Mouse (Mus musculus) heart, adult 2 months (tissue): Measurements from ENCODE around the gene Tekt4. TPM values are rescaled to one million over a fixed set of nuclear protein-coding genes. Genes with fewer than 3 reads are reported as not detected.

Source experiments
- DNase-seq, 2 experiments: peaks; one replicate each; pipeline ENCODE4 v3.0.0; 2021
- H3K27ac ChIP-seq: fragments of 200-600 bp; 2 replicates; pipeline ENCODE4 v1.8.1; 2022
- H3K27me3 ChIP-seq: fragments of 200-500 bp; 2 replicates; pipeline ENCODE4 v1.6.1; 2012; ENCODE audit warnings: mild to moderate bottlenecking, low read length, inconsistent platforms, mixed read lengths; ENCODE audit not compliant: control insufficient read depth, insufficient read depth
- H3K36me3 ChIP-seq: fragments of 200-500 bp; 2 replicates; pipeline ENCODE4 v1.6.1; 2012; ENCODE audit warnings: low read length, inconsistent platforms; ENCODE audit not compliant: control insufficient read depth, insufficient read depth
- H3K4me1 ChIP-seq: fragments of 200-500 bp; 2 replicates; pipeline ENCODE4 v1.6.1; 2011; ENCODE audit warnings: low read length; ENCODE audit not compliant: control insufficient read depth, insufficient read depth
- H3K4me3 ChIP-seq: fragments of 200-600 bp; 2 replicates; pipeline ENCODE4 v1.8.1; 2022
- H3K79me2 ChIP-seq: fragments of 200-500 bp; replicated peaks from 2 replicates; pipeline ENCODE4 v1.6.1; 2012; ENCODE audit warnings: mild to moderate bottlenecking, inconsistent platforms, low read length, moderate library complexity, mixed read lengths; ENCODE audit not compliant: control insufficient read depth, insufficient read depth
- H3K9ac ChIP-seq: fragments of 200-500 bp; 2 replicates; pipeline ENCODE4 v1.6.1; 2012; ENCODE audit warnings: low read depth, mild to moderate bottlenecking, control low read depth, inconsistent platforms, low read length, mixed read lengths
- CTCF ChIP-seq: fragments of 200-600 bp; IDR thresholded peaks from 2 replicates; pipeline ENCODE4 v1.8.1; 2022; ENCODE audit warnings: antibody characterized with exemption, mild to moderate bottlenecking, moderate library complexity
- EP300 ChIP-seq: fragments of 200-500 bp; IDR thresholded peaks from 2 replicates; pipeline ENCODE4 v1.6.1; 2011; ENCODE audit warnings: low read depth, low read length, control low read depth; ENCODE audit not compliant: insufficient read depth
- POLR2A ChIP-seq: fragments of 200-500 bp; IDR thresholded peaks from 2 replicates; pipeline ENCODE4 v1.6.1; 2011; ENCODE audit warnings: mild to moderate bottlenecking, low read depth, low read length, control low read depth; ENCODE audit not compliant: insufficient read depth
- whole genome bisulfite sequencing: fragments of 180-500 bp; shearing (Covaris S2); methylation state at CpG from one replicate; pipeline ENCODE4 v1.1.7; 2018; 5-methylcytosine and 5-hydroxymethylcytosine counted together
- intact Hi-C: fragments of 180-260 bp; cut with DNase I; formaldehyde crosslinking; loops from one replicate; pipeline ENCODE4 v1.15.1; 2025
- polyA plus RNA-seq: library from polyadenylated mRNA; depleted of rRNA; stranded (reverse); fragments of >200 nt; gene quantifications from 2 replicates; pipeline ENCODE4 v1.2.3, GENCODE M21; 2012
- total RNA-seq, 2 experiments: library from RNA; stranded (reverse); gene quantifications; 2 replicates each; pipeline ENCODE4 v1.2.3; 2021

The Tekt4 gene
- total and polyA plus RNA-seq, 3 experiments = 1.2 TPM; not detected in 2

DNA sequence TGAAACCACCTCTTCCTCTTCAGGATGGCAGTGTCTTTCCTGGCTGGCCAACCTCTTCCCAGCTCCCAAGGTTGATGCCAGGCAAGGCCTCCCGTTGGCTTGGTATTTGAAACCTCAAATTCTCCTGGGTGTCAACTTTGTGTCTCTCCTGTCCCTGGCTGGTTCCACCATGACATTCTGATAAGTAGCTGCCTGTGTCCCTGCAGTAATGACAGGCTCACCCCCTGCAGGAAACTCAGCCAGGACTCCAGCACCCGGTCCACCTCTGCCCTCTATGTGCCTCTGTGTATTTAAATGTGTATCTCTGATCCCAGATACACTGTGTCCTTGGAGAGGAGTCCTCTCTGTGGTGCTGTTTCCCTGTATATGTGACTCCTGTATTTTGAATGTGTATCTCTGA is 11.8 kb downstream of the Tekt4 start:
- Histone ChIP-seq H3K4me3 (no peak overlapping the region), H3K27ac (no peak overlapping the region), H3K4me1 (no peaks in the 10 kb centered on the region), H3K79me2 (no peaks in the 10 kb centered on the region), H3K9ac (no peak overlapping the region), H3K36me3 (no peaks in the 10 kb centered on the region), H3K27me3 (no peaks in the 10 kb centered on the region)
- 42% methylated on average over 2 of the region's 2 CpGs for WGBS
- intact Hi-C loops = no loop called here
- DNase-seq = no peak
- TF ChIP-seq CTCF = no peak
- TF ChIP-seq EP300 = no peak
- no peak for TF ChIP-seq POLR2A

DNA sequence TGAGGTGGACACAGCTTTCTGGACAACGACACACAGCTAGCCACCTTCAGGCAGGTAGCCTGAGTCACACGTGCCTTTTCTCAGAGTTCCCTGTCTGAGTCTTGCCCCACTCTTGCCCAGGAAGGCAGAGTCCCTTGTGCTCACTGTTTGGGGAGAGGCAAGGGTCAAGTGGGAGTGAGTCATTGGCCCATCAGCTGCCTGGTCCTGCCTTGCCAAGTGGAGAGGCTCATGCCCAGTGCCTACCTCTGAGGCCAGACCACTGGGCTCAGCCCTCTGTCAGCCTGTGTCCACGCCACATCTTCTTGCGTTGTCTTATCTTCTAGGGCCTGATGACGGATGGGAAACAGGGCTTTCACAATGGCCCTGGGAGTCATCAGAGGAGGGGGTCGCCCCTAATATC is 13.4 kb downstream of the Tekt4 start:
- TF ChIP-seq POLR2A (no peak), EP300 (peak; percentile 46; the same call in 1 of the 2 replicates)
- intact Hi-C loops = no loop called here
- Histone ChIP-seq H3K27ac (no peak overlapping the region), H3K4me1 (no peaks in the 10 kb centered on the region), H3K27me3 (no peaks in the 10 kb centered on the region), H3K4me3 (no peak overlapping the region), H3K9ac (no peak overlapping the region), H3K36me3 (no peaks in the 10 kb centered on the region), H3K79me2 (no peaks in the 10 kb centered on the region)
- DNase-seq = peak in 1 of 2 experiments; percentile 32
- WGBS = 17% methylated on average over 6 of the region's 6 CpGs

GRCm38 (mm10) chr17:25468301-25468700 is 13.9 kb downstream of the Tekt4 start:
- no peak overlapping the region for H3K9ac ChIP-seq
- no peak overlapping the region for H3K4me3 ChIP-seq
- intact Hi-C loops = no loop called here
- H3K79me2 ChIP-seq = no peaks in the 10 kb centered on the region
- peak in 1 of 2 experiments; percentile 23 for DNase-seq
- H3K27ac ChIP-seq = no peak overlapping the region
- no peaks in the 10 kb centered on the region for H3K4me1 ChIP-seq
- no peaks in the 10 kb centered on the region for H3K36me3 ChIP-seq
- no peaks in the 10 kb centered on the region for H3K27me3 ChIP-seq
- WGBS = 43% methylated on average over 6 of the region's 6 CpGs
- TF ChIP-seq POLR2A (no peak), EP300 (no peak), CTCF (no peak)

DNA sequence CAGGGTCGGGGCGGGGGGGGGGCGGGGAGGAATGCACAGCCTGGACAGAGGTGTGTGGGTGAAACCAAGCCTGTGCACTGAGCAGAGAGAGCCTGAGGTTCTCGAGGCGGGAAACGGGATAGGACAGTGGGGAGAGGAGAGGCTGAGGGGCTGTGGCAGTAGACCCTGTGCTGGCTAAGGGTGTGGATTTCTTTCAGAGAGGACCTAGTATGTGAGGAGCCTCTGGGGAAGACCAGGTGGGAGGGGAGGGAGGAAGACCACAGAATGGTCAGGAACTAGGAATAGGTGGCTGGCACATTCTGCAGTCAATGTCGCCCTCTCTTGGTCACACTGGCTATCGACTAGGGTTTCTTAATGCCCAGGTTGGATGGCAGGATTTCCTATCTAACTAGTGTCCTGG is 15.4 kb downstream of the Tekt4 start:
- peak; percentile 41 to 64 for DNase-seq
- H3K9ac ChIP-seq = no peak overlapping the region
- H3K36me3 ChIP-seq = no peaks in the 10 kb centered on the region
- H3K4me1 ChIP-seq = no peaks in the 10 kb centered on the region
- WGBS = 20% methylated on average over 7 of the region's 8 CpGs
- peak; percentile 81 for TF ChIP-seq CTCF
- peak; percentile 83 for TF ChIP-seq EP300
- no peak for TF ChIP-seq POLR2A
- intact Hi-C loops = loop anchor here (1.0 kb wide), 2 partner anchors 71 to 135 kb away; no protein-coding TSS in a partner anchor
- no peak overlapping the region for H3K4me3 ChIP-seq
- no peaks in the 10 kb centered on the region for H3K79me2 ChIP-seq
- no peaks in the 10 kb centered on the region for H3K27me3 ChIP-seq
- no peak overlapping the region for H3K27ac ChIP-seq

- no peaks in the 10 kb centered on the region for H3K27me3 ChIP-seq
- no peak for TF ChIP-seq POLR2A
- no peak for TF ChIP-seq EP300
- no peak for TF ChIP-seq CTCF
- no peak overlapping the region for H3K27ac ChIP-seq
- 35% methylated on average over 8 of the region's 8 CpGs for WGBS
- no peaks in the 10 kb centered on the region for H3K79me2 ChIP-seq
- no peaks in the 10 kb centered on the region for H3K4me1 ChIP-seq
- H3K4me3 ChIP-seq = no peak overlapping the region
- no peaks in the 10 kb centered on the region for H3K36me3 ChIP-seq
- H3K9ac ChIP-seq = no peak overlapping the region
- DNase-seq = peak in 1 of 2 experiments; percentile 23
- intact Hi-C loops = no loop called here
Measured at GRCm38 (mm10) chr17:25471418-25471817, 17.0 kb downstream of the Tekt4 start.

DNA sequence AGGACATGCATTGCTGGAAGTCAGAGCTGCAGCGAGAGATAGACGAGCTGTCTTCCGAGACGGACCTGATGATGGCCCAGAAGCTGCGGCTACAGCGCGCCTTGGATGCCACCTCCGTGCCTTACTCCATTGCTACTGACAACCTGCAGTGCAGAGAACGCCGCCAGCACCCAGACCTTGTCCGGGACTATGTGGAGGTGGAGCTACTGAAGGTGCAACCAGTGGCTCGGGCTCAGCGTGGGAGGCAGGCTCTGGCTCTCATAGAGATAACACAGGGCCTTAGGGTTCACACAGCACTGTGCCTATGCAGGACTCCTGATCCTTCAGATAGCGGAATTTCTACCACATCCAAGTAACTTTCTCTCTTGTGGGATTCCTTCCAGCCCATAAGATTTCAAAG is 17.6 kb downstream of the Tekt4 start:
- 42% methylated on average over 14 of the region's 14 CpGs for WGBS
- no peak for TF ChIP-seq EP300
- no peak for TF ChIP-seq POLR2A
- no peak for TF ChIP-seq CTCF
- H3K79me2 ChIP-seq = no peaks in the 10 kb centered on the region

More for the DNA sequence above, 17.6 kb downstream of the Tekt4 start:
- H3K27ac ChIP-seq = no peak overlapping the region
- no peak overlapping the region for H3K4me3 ChIP-seq
- intact Hi-C loops = no loop called here
- no peak overlapping the region for H3K9ac ChIP-seq
- H3K27me3 ChIP-seq = no peaks in the 10 kb centered on the region
- H3K4me1 ChIP-seq = no peaks in the 10 kb centered on the region
- DNase-seq = no peak
- H3K36me3 ChIP-seq = no peaks in the 10 kb centered on the region
